Mouse (Mus musculus) adrenal gland, postnatal 14 days (tissue): Measurements from ENCODE around the gene Clk3. TPM values are rescaled to one million over a fixed set of nuclear protein-coding genes. Genes with fewer than 3 reads are reported as not detected.
"Not testable (repeated sequence)": the region's sequence is repeated elsewhere in the genome, so short reads cannot be mapped to it uniquely, and the experiment has no call there.

Experiments
- DNase-seq: peaks from one replicate; pipeline ENCODE4 v3.0.0; 2021; ENCODE audit warnings: mixed read lengths
- total RNA-seq: library from RNA; stranded (reverse); gene quantifications from 2 replicates; pipeline ENCODE4 v1.2.3, GENCODE M21; 2021

Gene Clk3
- total RNA-seq, 1 experiment from 2014 or later, result 55.0 TPM

GRCm38 (mm10) chr9:57723796-57724195 is 41.9 kb downstream of the Clk3 start:
- DNase-seq, result no peak

- peak; percentile 65 for DNase-seq
These were observed 42.3 kb downstream of the Clk3 start for GRCm38 (mm10) chr9:57723315-57723715.

GRCm38 (mm10) chr9:57722371-57722770 is 43.3 kb downstream of the Clk3 start:
- no peak for DNase-seq

GRCm38 (mm10) chr9:57720736-57721135 is 44.9 kb downstream of the Clk3 start:
- DNase-seq, result no peak

- DNase-seq, result peak; percentile 10
These were observed 47.3 kb downstream of the Clk3 start for GRCm38 (mm10) chr9:57718408-57718807.

- DNase-seq, result no peak
These were observed 53.5 kb downstream of the Clk3 start for GRCm38 (mm10) chr9:57712194-57712593.

GRCm38 (mm10) chr9:57710214-57710613 is 55.4 kb downstream of the Clk3 start:
- not testable (repeated sequence) for DNase-seq

- DNase-seq, result peak; percentile 56
These were observed 56.9 kb downstream of the Clk3 start for GRCm38 (mm10) chr9:57708720-57709274.

GRCm38 (mm10) chr9:57708068-57708719 is 57.5 kb downstream of the Clk3 start, which contains the start of gene Edc3:
Gene Edc3, plus strand, starts transcription at chr9:57708540.
- peak; percentile 97 for DNase-seq

- no peak for DNase-seq
These were observed 59.2 kb downstream of the Clk3 start for GRCm38 (mm10) chr9:57706496-57706895.

Other genes starting within 250 kb of the Clk3 start
- gene Cox5a, start 244.6 kb downstream of the Clk3 start, total RNA-seq, result 1,056 and 1,152 TPM in 2 replicates
- 17.5 and 19.1 TPM in 2 replicates for gene Fam219b, start 228.3 kb downstream of the Clk3 start, total RNA-seq
- gene Mpi, start 213.1 kb downstream of the Clk3 start, total RNA-seq, result 35.8 and 38.6 TPM in 2 replicates
- 41.8 and 51.8 TPM in 2 replicates for gene Scamp2, start 204.9 kb downstream of the Clk3 start, total RNA-seq
- gene Ulk3, start 176.4 kb downstream of the Clk3 start, total RNA-seq, result 12.9 and 17.8 TPM in 2 replicates
- gene Cplx3, start 159.6 kb downstream of the Clk3 start, total RNA-seq, result not detected in 2 replicates
- not detected in 2 replicates for gene Lman1l, start 145.1 kb downstream of the Clk3 start, total RNA-seq
- gene Csk, start 112.2 kb downstream of the Clk3 start, total RNA-seq, result 71.0 and 75.6 TPM in 2 replicates
- 1.5 and 43.1 TPM in 2 replicates for gene Cyp1a2, start 82.2 kb downstream of the Clk3 start, total RNA-seq
- 0.37 TPM in 1 of 2 replicates, not detected in the other for gene Cyp1a1, start 77.9 kb downstream of the Clk3 start, total RNA-seq
- gene Edc3, start 57.3 kb downstream of the Clk3 start, total RNA-seq, result 8.9 and 10.6 TPM in 2 replicates
- gene Arid3b, start 70.9 kb upstream of the Clk3 start, total RNA-seq, result 4.2 and 6.1 TPM in 2 replicates
- gene Ubl7, start 145.1 kb upstream of the Clk3 start, total RNA-seq, result 71.6 and 82.1 TPM in 2 replicates
- 18.4 and 23.5 TPM in 2 replicates for gene Sema7a, start 174.3 kb upstream of the Clk3 start, total RNA-seq
- 2,863 and 3,093 TPM in 2 replicates for gene Cyp11a1, start 240.6 kb upstream of the Clk3 start, total RNA-seq